Mouse (Mus musculus) liver, adult 2 months (tissue): ENCODE measurements around the gene Tmem82. TPM values are rescaled to one million over a fixed set of nuclear protein-coding genes. Genes with fewer than 3 reads are reported as not detected.

Experiments used
- DNase-seq: peaks from one replicate; pipeline ENCODE4 v3.0.0-alpha.2; 2011; ENCODE audit warnings: low read depth, low spot score; ENCODE audit errors: extremely low read depth
- H3K27ac ChIP-seq: fragments of 200-500 bp; replicated peaks from 2 replicates; pipeline ENCODE4 v1.5.1; 2012; ENCODE audit warnings: low read depth, mild to moderate bottlenecking, control low read depth, inconsistent platforms, low read length; ENCODE audit not compliant: insufficient read depth
- H3K27me3 ChIP-seq: fragments of 200-500 bp; 2 replicates; pipeline ENCODE4 v1.6.1; 2012; ENCODE audit warnings: mild to moderate bottlenecking, moderate library complexity, low read length, inconsistent platforms; ENCODE audit not compliant: control insufficient read depth, insufficient read depth
- H3K36me3 ChIP-seq: fragments of 200-500 bp; 2 replicates; pipeline ENCODE4 v1.6.1; 2012; ENCODE audit warnings: low read length, inconsistent platforms; ENCODE audit not compliant: control insufficient read depth, insufficient read depth
- H3K4me1 ChIP-seq: fragments of 200-500 bp; 2 replicates; pipeline ENCODE4 v1.6.1; 2011; ENCODE audit warnings: low read length; ENCODE audit not compliant: control insufficient read depth, insufficient read depth
- H3K4me3 ChIP-seq: fragments of 200-500 bp; 2 replicates; pipeline ENCODE4 v1.5.1; 2011; ENCODE audit warnings: low read depth, mild to moderate bottlenecking, control low read depth, low read length, moderate library complexity; ENCODE audit not compliant: insufficient read depth
- H3K79me2 ChIP-seq: fragments of 200-500 bp; 2 replicates; pipeline ENCODE4 v1.6.1; 2012; ENCODE audit warnings: inconsistent platforms, mild to moderate bottlenecking, low read length, moderate library complexity; ENCODE audit not compliant: control insufficient read depth, insufficient read depth
- H3K9ac ChIP-seq: fragments of 200-500 bp; 2 replicates; pipeline ENCODE4 v1.6.1; 2012; ENCODE audit warnings: low read depth, mild to moderate bottlenecking, control low read depth, inconsistent platforms, low read length
- CTCF ChIP-seq: fragments of 200-500 bp; IDR thresholded peaks from 2 replicates; pipeline ENCODE4 v1.5.1; 2011; ENCODE audit warnings: low read depth, low read length, control low read depth
- POLR2A ChIP-seq: fragments of 200-500 bp; IDR thresholded peaks from 2 replicates; pipeline ENCODE4 v1.6.1; 2011; ENCODE audit warnings: low read length, control low read depth; ENCODE audit not compliant: insufficient read depth; ENCODE audit errors: extremely low read depth
- WGBS: fragments of 180-500 bp; shearing (Covaris S2); methylation state at CpG from one replicate; pipeline ENCODE4 v1.1.7; 2018; 5-methylcytosine and 5-hydroxymethylcytosine counted together
- polyA plus RNA-seq: library from polyadenylated mRNA; depleted of rRNA; stranded (reverse); fragments of >200 nt; gene quantifications from 2 replicates; pipeline ENCODE4 v1.2.3, GENCODE M21; 2012
- total RNA-seq: library from RNA; depleted of rRNA; stranded (reverse); fragments of >200 nt; gene quantifications from 2 replicates; pipeline ENCODE4 v1.2.3, GENCODE M21; 2014

Tmem82 gene
- total and polyA plus RNA-seq, 2 experiments = 9.3 to 34.7 TPM

DNA sequence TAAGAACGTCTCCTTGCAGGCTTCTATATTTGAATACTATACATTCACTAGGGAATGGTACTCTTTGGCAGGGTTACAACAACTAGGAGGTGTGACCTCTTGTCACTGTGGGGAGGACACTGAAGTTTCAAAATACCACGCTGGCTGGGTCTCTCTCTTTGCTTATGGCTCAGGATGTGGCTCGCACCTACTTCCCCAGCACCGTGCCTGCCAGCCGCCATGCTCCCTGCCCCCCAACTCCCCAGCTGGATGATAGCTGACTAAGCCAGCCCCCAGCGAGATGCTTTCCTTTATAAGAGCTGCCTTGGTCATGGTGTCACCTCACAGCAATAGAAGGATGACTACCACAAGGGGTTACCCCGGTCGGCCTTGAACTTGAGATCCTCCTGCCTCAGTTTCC, 34.6 kb upstream of the Tmem82 start:
- DNase-seq = no peak
- H3K27me3 ChIP-seq = no peaks in the 10 kb centered on the region
- H3K4me3 ChIP-seq = no peak overlapping the region
- no peak overlapping the region for H3K27ac ChIP-seq
- H3K9ac ChIP-seq = no peak overlapping the region
- WGBS = 83% methylated on average over 8 of the region's 8 CpGs
- H3K36me3 ChIP-seq = no peaks in the 10 kb centered on the region
- H3K79me2 ChIP-seq = peaks cover 38% of the 10 kb centered on the region; the same call in 1 of the 2 replicates
- H3K4me1 ChIP-seq = peaks cover 10% of the 10 kb centered on the region
- no peak for TF ChIP-seq CTCF
- TF ChIP-seq POLR2A = no peak

GRCm38 (mm10) chr4:141651944-141652343, 33.5 kb upstream of the Tmem82 start:
- H3K36me3 ChIP-seq = no peaks in the 10 kb centered on the region
- no peak for DNase-seq
- peaks cover 35% of the 10 kb centered on the region; the same call in 1 of the 2 replicates for H3K79me2 ChIP-seq
- no peak overlapping the region for H3K9ac ChIP-seq
- H3K4me3 ChIP-seq = no peak overlapping the region
- TF ChIP-seq POLR2A (no peak), CTCF (no peak)
- 87% methylated on average over 10 of the region's 10 CpGs for WGBS
- peaks cover 6% of the 10 kb centered on the region for H3K4me1 ChIP-seq
- H3K27me3 ChIP-seq = no peaks in the 10 kb centered on the region
- no peak overlapping the region for H3K27ac ChIP-seq

GRCm38 (mm10) chr4:141651286-141651685, 32.9 kb upstream of the Tmem82 start:
- Histone ChIP-seq H3K27ac (no peak overlapping the region), H3K4me1 (peaks cover under 1% of the 10 kb centered on the region; the same call in 1 of the 2 replicates), H3K27me3 (no peaks in the 10 kb centered on the region), H3K36me3 (no peaks in the 10 kb centered on the region), H3K9ac (no peak overlapping the region), H3K79me2 (peaks cover 32% of the 10 kb centered on the region; the same call in 1 of the 2 replicates), H3K4me3 (no peak overlapping the region)
- no peak for DNase-seq
- TF ChIP-seq POLR2A (no peak), CTCF (no peak)
- 84% methylated on average over 6 of the region's 6 CpGs for WGBS

DNA sequence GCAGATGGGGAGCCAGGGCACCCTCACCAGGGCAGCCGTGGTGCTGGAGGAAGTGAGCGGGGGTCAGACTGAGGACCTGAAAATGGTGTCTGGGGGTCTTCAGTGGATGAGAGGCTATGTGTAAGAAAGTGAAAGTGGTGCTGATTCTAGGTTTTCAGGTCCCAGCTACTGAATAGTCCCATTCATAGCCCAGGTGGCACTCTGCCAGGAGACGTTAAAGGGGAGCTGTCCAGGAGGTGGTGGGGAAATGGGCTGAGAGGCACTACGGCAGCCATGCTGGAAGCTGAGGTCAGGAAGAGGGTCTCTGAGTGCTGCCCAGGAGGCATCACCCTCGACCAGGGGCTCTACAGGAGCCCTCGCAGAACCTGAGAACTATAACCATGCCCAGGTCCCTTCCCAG, 30.8 kb upstream of the Tmem82 start:
- H3K27ac ChIP-seq = no peak overlapping the region
- no peaks in the 10 kb centered on the region for H3K36me3 ChIP-seq
- no peak overlapping the region for H3K4me3 ChIP-seq
- peaks cover 32% of the 10 kb centered on the region; the same call in 1 of the 2 replicates for H3K79me2 ChIP-seq
- no peak for TF ChIP-seq POLR2A
- TF ChIP-seq CTCF = no peak
- H3K9ac ChIP-seq = no peak overlapping the region
- 86% methylated on average over 6 of the region's 6 CpGs for WGBS
- no peak for DNase-seq
- H3K4me1 ChIP-seq = no peaks in the 10 kb centered on the region; the same call in 1 of the 2 replicates
- no peaks in the 10 kb centered on the region for H3K27me3 ChIP-seq

GRCm38 (mm10) chr4:141648262-141648661, 29.8 kb upstream of the Tmem82 start:
- 95% methylated on average over 5 of the region's 5 CpGs for WGBS
- H3K27me3 ChIP-seq = no peaks in the 10 kb centered on the region
- H3K27ac ChIP-seq = no peak overlapping the region
- TF ChIP-seq CTCF (no peak), POLR2A (no peak)
- H3K36me3 ChIP-seq = no peaks in the 10 kb centered on the region
- peaks cover 27% of the 10 kb centered on the region; the same call in 1 of the 2 replicates for H3K79me2 ChIP-seq
- H3K4me3 ChIP-seq = no peak overlapping the region
- DNase-seq = no peak
- no peak overlapping the region for H3K9ac ChIP-seq
- no peaks in the 10 kb centered on the region; the same call in 1 of the 2 replicates for H3K4me1 ChIP-seq

DNA sequence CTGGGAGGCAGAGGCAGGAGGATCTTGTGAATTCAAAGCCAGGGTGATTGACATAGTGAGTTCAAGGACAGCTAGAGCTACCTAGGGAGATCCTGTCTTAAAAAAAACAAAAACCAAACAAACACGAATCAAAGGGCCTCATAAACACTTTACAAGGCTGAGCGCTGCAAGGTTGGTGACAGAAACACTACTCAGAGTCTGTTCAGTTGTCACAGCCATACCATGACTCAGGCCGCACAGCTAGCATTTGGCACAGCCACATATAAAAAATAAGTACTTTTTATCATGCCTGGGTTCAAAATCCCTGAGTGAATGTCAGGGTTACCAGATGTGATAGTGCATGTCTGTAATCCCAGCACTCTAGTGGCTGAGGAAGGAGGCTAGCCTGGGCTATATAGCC, 28.8 kb upstream of the Tmem82 start:
- Histone ChIP-seq H3K27me3 (no peaks in the 10 kb centered on the region), H3K36me3 (no peaks in the 10 kb centered on the region), H3K4me3 (no peak overlapping the region), H3K79me2 (peaks cover 22% of the 10 kb centered on the region; the same call in 1 of the 2 replicates), H3K4me1 (no peaks in the 10 kb centered on the region; the same call in 1 of the 2 replicates), H3K9ac (no peak overlapping the region), H3K27ac (no peak overlapping the region)
- whole genome bisulfite sequencing = 94% methylated on average over 3 of the region's 3 CpGs
- no peak for DNase-seq
- no peak for TF ChIP-seq CTCF
- TF ChIP-seq POLR2A = no peak
